Mouse (Mus musculus): ENCODE results near the gene Pnkp.

DNA sequence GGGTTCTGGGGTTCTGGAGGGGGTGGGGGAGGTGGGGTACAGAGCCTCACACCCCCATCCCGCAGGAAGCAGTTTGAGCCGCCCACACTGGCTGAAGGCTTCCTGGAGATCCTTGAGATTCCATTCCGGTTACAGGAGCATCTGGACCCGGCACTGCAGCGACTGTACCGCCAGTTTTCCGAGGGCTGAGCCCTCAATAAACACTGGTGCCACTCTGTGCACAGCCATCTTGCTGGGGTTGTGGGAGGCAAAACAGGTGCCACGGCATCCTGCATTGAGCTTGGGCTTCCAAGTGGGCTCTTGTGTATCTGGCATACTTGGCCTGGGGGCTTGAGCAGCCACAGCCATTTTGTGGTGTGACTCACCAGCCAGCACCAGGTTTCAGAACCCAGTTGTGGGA is 5.5 kb downstream of the Pnkp start:
- no peak for TF ChIP-seq EP300 (IDR thresholded peaks at IDR 0.05; ENCODE audit: low read depth)
- TF ChIP-seq CTCF (IDR thresholded peaks at IDR 0.05; ENCODE audit: low read depth): no peak

Measured in heart, postnatal 0 days (tissue).